Mouse (Mus musculus): ENCODE measurements around the gene Eya2. TPM values are rescaled to one million over a fixed set of nuclear protein-coding genes. Genes with fewer than 3 reads are reported as not detected.

Eya2 gene
- polyA plus RNA-seq, 1 experiment from 2014 or later: 28.1 TPM

- H3K36me3 ChIP-seq: no peaks in the 10 kb centered on the region
- 60% methylated on average over 8 of the region's 8 CpGs for WGBS
- no peaks in the 10 kb centered on the region for H3K9me3 ChIP-seq
- H3K4me1 ChIP-seq (replicated peaks): peaks cover 68% of the 10 kb centered on the region
- DNase-seq (ENCODE audit: low spot score): no peak
- peaks cover 49% of the 10 kb centered on the region for H3K27me3 ChIP-seq (ENCODE audit: insufficient read depth, poor library complexity, severe bottlenecking)
- H3K27ac ChIP-seq: peak overlapping the region; percentile 82
- H3K4me3 ChIP-seq: no peak overlapping the region
Observed at GRCm38 (mm10) chr2:165564101-165564500, 30.7 kb upstream of the Eya2 start.

GRCm38 (mm10) chr2:165564620-165565019, 30.2 kb upstream of the Eya2 start:
- Histone ChIP-seq H3K4me3 (no peak overlapping the region), H3K27me3 (ENCODE audit: insufficient read depth, poor library complexity, severe bottlenecking) (peaks cover 49% of the 10 kb centered on the region), H3K36me3 (no peaks in the 10 kb centered on the region), H3K9me3 (no peaks in the 10 kb centered on the region), H3K27ac (peak overlapping the region; percentile 82), H3K4me1 (replicated peaks) (peaks cover 67% of the 10 kb centered on the region)
- DNase-seq (ENCODE audit: low spot score): no peak
- WGBS: 23% methylated on average over 6 of the region's 6 CpGs

GRCm38 (mm10) chr2:165566898-165567297, 27.9 kb upstream of the Eya2 start:
- H3K9me3 ChIP-seq: no peaks in the 10 kb centered on the region
- no peak overlapping the region for H3K4me3 ChIP-seq
- H3K4me1 ChIP-seq (replicated peaks): peaks cover 59% of the 10 kb centered on the region
- H3K27me3 ChIP-seq (ENCODE audit: insufficient read depth, poor library complexity, severe bottlenecking): peaks cover 39% of the 10 kb centered on the region
- no peaks in the 10 kb centered on the region for H3K36me3 ChIP-seq
- H3K27ac ChIP-seq: no peak overlapping the region
- 87% methylated on average over 6 of the region's 6 CpGs for WGBS
- no peak for DNase-seq (ENCODE audit: low spot score)

- H3K4me3 ChIP-seq: no peak overlapping the region
- peaks cover 54% of the 10 kb centered on the region for H3K4me1 ChIP-seq (replicated peaks)
- 82% methylated on average over 9 of the region's 9 CpGs for WGBS
- no peak for DNase-seq (ENCODE audit: low spot score)
- H3K9me3 ChIP-seq: no peaks in the 10 kb centered on the region
- no peaks in the 10 kb centered on the region for H3K36me3 ChIP-seq
- H3K27ac ChIP-seq: no peak overlapping the region
- H3K27me3 ChIP-seq (ENCODE audit: insufficient read depth, poor library complexity, severe bottlenecking): peaks cover 31% of the 10 kb centered on the region
Observed at GRCm38 (mm10) chr2:165567820-165568219, 27.0 kb upstream of the Eya2 start.

- Histone ChIP-seq H3K27me3 (ENCODE audit: insufficient read depth, poor library complexity, severe bottlenecking) (peaks cover 20% of the 10 kb centered on the region), H3K9me3 (no peaks in the 10 kb centered on the region), H3K36me3 (no peaks in the 10 kb centered on the region), H3K4me3 (no peak overlapping the region), H3K27ac (peak overlapping the region; percentile 40; the same call in 1 of the 2 replicates), H3K4me1 (replicated peaks) (peaks cover 44% of the 10 kb centered on the region)
- 38% methylated on average over 6 of the region's 6 CpGs for WGBS
- DNase-seq (ENCODE audit: low spot score): no peak
Observed at GRCm38 (mm10) chr2:165568911-165569310, 25.9 kb upstream of the Eya2 start.

GRCm38 (mm10) chr2:165571216-165571778, 23.5 kb upstream of the Eya2 start:
- Histone ChIP-seq H3K36me3 (no peaks in the 10 kb centered on the region), H3K27me3 (ENCODE audit: insufficient read depth, poor library complexity, severe bottlenecking) (no peaks in the 10 kb centered on the region), H3K4me1 (replicated peaks) (peaks cover 24% of the 10 kb centered on the region), H3K9me3 (no peaks in the 10 kb centered on the region), H3K4me3 (no peak overlapping the region), H3K27ac (0 out of 2 replicates have a peak overlapping the region, but pooled peaks have one; percentile 56)
- DNase-seq (ENCODE audit: low spot score): no peak
- WGBS: 42% methylated on average over 4 of the region's 4 CpGs

- peaks cover 16% of the 10 kb centered on the region; the same call in 1 of the 2 replicates for H3K4me1 ChIP-seq (replicated peaks)
- H3K9me3 ChIP-seq: no peaks in the 10 kb centered on the region
- 0 out of 2 replicates have a peak, but pooled peaks cover 3% of the 10 kb centered on the region for H3K27me3 ChIP-seq (ENCODE audit: insufficient read depth, poor library complexity, severe bottlenecking)
- H3K36me3 ChIP-seq: no peaks in the 10 kb centered on the region
- H3K4me3 ChIP-seq: no peak overlapping the region
- H3K27ac ChIP-seq: 0 out of 2 replicates have a peak overlapping the region, but pooled peaks have one; percentile 41
- no peak for DNase-seq (ENCODE audit: low spot score)
- 69% methylated on average over 8 of the region's 8 CpGs for whole genome bisulfite sequencing
Observed at GRCm38 (mm10) chr2:165583044-165583443, 11.8 kb upstream of the Eya2 start.

- Histone ChIP-seq H3K4me1 (replicated peaks) (peaks cover 16% of the 10 kb centered on the region; the same call in 1 of the 2 replicates), H3K36me3 (no peaks in the 10 kb centered on the region), H3K27me3 (ENCODE audit: insufficient read depth, poor library complexity, severe bottlenecking) (0 out of 2 replicates have a peak, but pooled peaks cover 3% of the 10 kb centered on the region), H3K9me3 (no peaks in the 10 kb centered on the region), H3K27ac (peak overlapping the region; percentile 41), H3K4me3 (no peak overlapping the region)
- no peak for DNase-seq (ENCODE audit: low spot score)
- WGBS: 87% methylated on average over 4 of the region's 4 CpGs
Observed at GRCm38 (mm10) chr2:165583518-165583917, 11.3 kb upstream of the Eya2 start.

GRCm38 (mm10) chr2:165584563-165584962, 10.3 kb upstream of the Eya2 start:
- peaks cover 16% of the 10 kb centered on the region; the same call in 1 of the 2 replicates for H3K4me1 ChIP-seq (replicated peaks)
- no peaks in the 10 kb centered on the region for H3K36me3 ChIP-seq
- H3K27ac ChIP-seq: no peak overlapping the region
- 68% methylated on average over 3 of the region's 3 CpGs for WGBS
- no peak overlapping the region for H3K4me3 ChIP-seq
- H3K27me3 ChIP-seq (ENCODE audit: insufficient read depth, poor library complexity, severe bottlenecking): no peaks in the 10 kb centered on the region
- DNase-seq (ENCODE audit: low spot score): no peak
- H3K9me3 ChIP-seq: no peaks in the 10 kb centered on the region

- DNase-seq (ENCODE audit: low spot score): no peak
- Histone ChIP-seq H3K9me3 (0 out of 2 replicates have a peak, but pooled peaks cover 9% of the 10 kb centered on the region), H3K4me3 (no peak overlapping the region), H3K27me3 (ENCODE audit: insufficient read depth, poor library complexity, severe bottlenecking) (peaks cover 33% of the 10 kb centered on the region), H3K36me3 (no peaks in the 10 kb centered on the region), H3K27ac (no peak overlapping the region), H3K4me1 (replicated peaks) (peaks cover 13% of the 10 kb centered on the region)
- 90% methylated on average over 16 of the region's 16 CpGs for WGBS
Observed at GRCm38 (mm10) chr2:165590742-165591141, 4.1 kb upstream of the Eya2 start.

- H3K36me3 ChIP-seq: no peaks in the 10 kb centered on the region
- 83% methylated on average over 2 of the region's 2 CpGs for WGBS
- 0 out of 2 replicates have a peak, but pooled peaks cover 9% of the 10 kb centered on the region for H3K9me3 ChIP-seq
- peaks cover 40% of the 10 kb centered on the region for H3K4me1 ChIP-seq (replicated peaks)
- H3K4me3 ChIP-seq: no peak overlapping the region
- no peak overlapping the region for H3K27ac ChIP-seq
- H3K27me3 ChIP-seq (ENCODE audit: insufficient read depth, poor library complexity, severe bottlenecking): peaks cover 58% of the 10 kb centered on the region
- peak; percentile 43 for DNase-seq (ENCODE audit: low spot score)
Observed at GRCm38 (mm10) chr2:165593763-165594162, 1.1 kb upstream of the Eya2 start.

- Histone ChIP-seq H3K4me3 (peak overlapping the region; percentile 81), H3K27me3 (ENCODE audit: insufficient read depth, poor library complexity, severe bottlenecking) (peaks cover 58% of the 10 kb centered on the region)
- peak; percentile 55 for DNase-seq (ENCODE audit: low spot score)
Observed at GRCm38 (mm10) chr2:165595676-165596070, 841 bp downstream of the Eya2 start.

GRCm38 (mm10) chr2:165596141-165596540, 1.3 kb downstream of the Eya2 start:
- peaks cover 57% of the 10 kb centered on the region for H3K27me3 ChIP-seq (ENCODE audit: insufficient read depth, poor library complexity, severe bottlenecking)
- 20% methylated on average over 11 of the region's 11 CpGs for WGBS
- peaks cover 58% of the 10 kb centered on the region for H3K4me1 ChIP-seq (replicated peaks)
- H3K36me3 ChIP-seq: no peaks in the 10 kb centered on the region
- peak overlapping the region; percentile 81 for H3K4me3 ChIP-seq
- peak overlapping the region; percentile 92 for H3K27ac ChIP-seq
- 0 out of 2 replicates have a peak, but pooled peaks cover 9% of the 10 kb centered on the region for H3K9me3 ChIP-seq
- DNase-seq (ENCODE audit: low spot score): no peak

More at GRCm38 (mm10) chr2:165595676-165596070, 841 bp downstream of the Eya2 start:
- Histone ChIP-seq H3K36me3 (no peaks in the 10 kb centered on the region), H3K27ac (peak overlapping the region; percentile 92), H3K9me3 (0 out of 2 replicates have a peak, but pooled peaks cover 9% of the 10 kb centered on the region), H3K4me1 (replicated peaks) (peaks cover 54% of the 10 kb centered on the region)
- WGBS: under 1% methylated on average over 13 of the region's 13 CpGs
